Mouse (Mus musculus) heart, adult 8-10 months (tissue): ENCODE results near the gene Camk2d. TPM values are rescaled to one million over a fixed set of nuclear protein-coding genes. Genes with fewer than 3 reads are reported as not detected.
A peak's percentile ranks its signal among the peaks of the same experiment; 100 is the strongest.

ENCODE experiments used
- DNase-seq: peaks from one replicate; pipeline ENCODE4 v3.0.0; 2022; ENCODE audit warnings: low spot score
- total RNA-seq, 4 experiments: library from RNA; stranded (reverse); gene quantifications; 2 replicates each; pipeline ENCODE4 v1.2.4; 2022

The Camk2d gene
- total RNA-seq, 4 experiments from 2014 or later = 135 to 156 (median 140) TPM

- no peak for DNase-seq
These were observed 214.4 kb downstream of the Camk2d start for GRCm38 (mm10) chr3:126810372-126811090.

GRCm38 (mm10) chr3:126811646-126812045 is 215.5 kb downstream of the Camk2d start:
- peak; percentile 8 for DNase-seq

- DNase-seq = no peak
These were observed 226.3 kb downstream of the Camk2d start for GRCm38 (mm10) chr3:126822374-126822773.

GRCm38 (mm10) chr3:126824930-126825329 is 228.8 kb downstream of the Camk2d start:
- DNase-seq = no peak

- no peak for DNase-seq
These were observed 230.1 kb downstream of the Camk2d start for GRCm38 (mm10) chr3:126826172-126826571.

- no peak for DNase-seq
These were observed 231.8 kb downstream of the Camk2d start for GRCm38 (mm10) chr3:126827900-126828299.

GRCm38 (mm10) chr3:126829817-126830216 is 233.7 kb downstream of the Camk2d start:
- DNase-seq = no peak

GRCm38 (mm10) chr3:126831418-126832138 is 235.5 kb downstream of the Camk2d start:
- DNase-seq = peak; percentile 68

GRCm38 (mm10) chr3:126834641-126835167 is 238.6 kb downstream of the Camk2d start:
- DNase-seq = no peak

GRCm38 (mm10) chr3:126842780-126843179 is 246.7 kb downstream of the Camk2d start:
- no peak for DNase-seq

- DNase-seq = no peak
These were observed 248.7 kb downstream of the Camk2d start for GRCm38 (mm10) chr3:126844809-126845208.

GRCm38 (mm10) chr3:126848081-126848480 is 252.0 kb downstream of the Camk2d start:
- no peak for DNase-seq

GRCm38 (mm10) chr3:126860442-126860841 is 264.3 kb downstream of the Camk2d start:
- DNase-seq = no peak

- DNase-seq = no peak
These were observed 273.5 kb downstream of the Camk2d start for GRCm38 (mm10) chr3:126869561-126869960.

- DNase-seq = no peak
These were observed 274.6 kb downstream of the Camk2d start for GRCm38 (mm10) chr3:126870688-126871087.

- DNase-seq = no peak
These were observed 282.1 kb downstream of the Camk2d start for GRCm38 (mm10) chr3:126878233-126878632.

GRCm38 (mm10) chr3:126886090-126886489 is 290.0 kb downstream of the Camk2d start:
- no peak for DNase-seq

- no peak for DNase-seq
These were observed 290.5 kb downstream of the Camk2d start for GRCm38 (mm10) chr3:126886644-126887043.

Other genes with a start within 250 kb of the Camk2d start
- under 1 TPM; 0.27 to 0.49 (median 0.34) TPM for gene Arsj, start 232.6 kb upstream of the Camk2d start, total RNA-seq